Mouse (Mus musculus): Measurements from ENCODE around the gene Upk3b. TPM values are rescaled to one million over a fixed set of nuclear protein-coding genes. Genes with fewer than 3 reads are reported as not detected.

The Upk3b gene
- polyA plus RNA-seq, 1 experiment from 2014 or later: not detected

DNA sequence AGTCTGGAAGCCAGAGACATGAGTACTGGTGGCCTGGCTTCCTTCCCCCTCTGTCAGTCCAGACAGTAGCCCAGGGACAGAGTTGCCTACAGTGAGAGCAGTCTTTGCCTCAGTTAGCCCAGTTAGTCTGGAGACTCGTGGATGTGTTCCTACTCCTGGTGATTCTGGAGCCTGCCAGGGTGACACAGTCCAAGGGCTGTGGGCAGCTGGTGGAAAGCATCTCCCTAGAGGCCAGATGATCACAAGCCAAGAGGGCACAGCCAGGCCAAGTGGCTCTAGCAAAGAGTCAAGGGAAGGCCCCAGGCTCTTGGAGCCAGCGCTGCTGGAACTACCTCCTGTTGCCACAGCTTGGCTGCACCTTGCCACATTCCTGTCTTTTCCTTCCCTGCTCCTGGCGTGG, 12.6 kb upstream of the Upk3b start:
- 88% methylated on average over 3 of the region's 3 CpGs for WGBS
- H3K27me3 ChIP-seq (ENCODE audit: control insufficient read depth, insufficient read depth, low read length): no peaks in the 10 kb centered on the region
- DNase-seq: no peak
- no peak overlapping the region for H3K27ac ChIP-seq (replicated peaks; ENCODE audit: low read depth, low read length)
- peaks cover 62% of the 10 kb centered on the region for H3K36me3 ChIP-seq (ENCODE audit: control insufficient read depth, insufficient read depth, low read length)
- no peaks in the 10 kb centered on the region for H3K9me3 ChIP-seq (ENCODE audit: control insufficient read depth, low read length)
- H3K4me2 ChIP-seq (ENCODE audit: low read length): no peak overlapping the region
- H3K9ac ChIP-seq (replicated peaks; ENCODE audit: low read length): no peak overlapping the region
- H3K4me1 ChIP-seq (ENCODE audit: control insufficient read depth, insufficient read depth, low read length): no peaks in the 10 kb centered on the region
- H3K4me3 ChIP-seq (replicated peaks; ENCODE audit: low read depth, low read length): no peak overlapping the region
- no peak for ATAC-seq (ENCODE audit: low FRiP score, low TSS enrichment)

DNA sequence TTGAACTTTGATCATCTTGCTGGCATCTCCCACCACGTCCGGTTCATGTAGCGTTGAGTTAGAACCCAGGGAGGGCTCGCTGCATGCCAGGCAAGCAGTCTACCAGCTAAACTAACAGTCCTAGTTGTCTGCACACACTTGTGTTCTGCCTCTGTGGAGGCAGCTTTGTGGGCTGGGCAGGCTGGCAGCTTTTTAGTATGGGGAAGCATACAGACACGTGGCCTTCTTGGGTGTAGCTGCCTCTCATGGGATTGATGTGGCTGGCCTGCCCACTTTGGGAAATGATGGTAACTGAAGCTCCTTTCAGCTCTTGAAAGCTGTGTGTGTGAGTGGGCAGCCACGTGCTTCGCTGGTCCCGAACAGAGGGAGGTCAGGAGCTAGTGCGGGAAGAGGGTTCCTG, 11.4 kb upstream of the Upk3b start:
- Histone ChIP-seq H3K4me1 (ENCODE audit: control insufficient read depth, insufficient read depth, low read length) (no peaks in the 10 kb centered on the region), H3K9me3 (ENCODE audit: control insufficient read depth, low read length) (no peaks in the 10 kb centered on the region), H3K4me2 (ENCODE audit: low read length) (no peak overlapping the region), H3K4me3 (replicated peaks; ENCODE audit: low read depth, low read length) (no peak overlapping the region), H3K27me3 (ENCODE audit: control insufficient read depth, insufficient read depth, low read length) (no peaks in the 10 kb centered on the region), H3K36me3 (ENCODE audit: control insufficient read depth, insufficient read depth, low read length) (peaks cover 67% of the 10 kb centered on the region), H3K27ac (replicated peaks; ENCODE audit: low read depth, low read length) (no peak overlapping the region), H3K9ac (replicated peaks; ENCODE audit: low read length) (no peak overlapping the region)
- DNase-seq (no peak), ATAC-seq (ENCODE audit: low FRiP score, low TSS enrichment) (no peak)
- 72% methylated on average over 9 of the region's 9 CpGs for WGBS

DNA sequence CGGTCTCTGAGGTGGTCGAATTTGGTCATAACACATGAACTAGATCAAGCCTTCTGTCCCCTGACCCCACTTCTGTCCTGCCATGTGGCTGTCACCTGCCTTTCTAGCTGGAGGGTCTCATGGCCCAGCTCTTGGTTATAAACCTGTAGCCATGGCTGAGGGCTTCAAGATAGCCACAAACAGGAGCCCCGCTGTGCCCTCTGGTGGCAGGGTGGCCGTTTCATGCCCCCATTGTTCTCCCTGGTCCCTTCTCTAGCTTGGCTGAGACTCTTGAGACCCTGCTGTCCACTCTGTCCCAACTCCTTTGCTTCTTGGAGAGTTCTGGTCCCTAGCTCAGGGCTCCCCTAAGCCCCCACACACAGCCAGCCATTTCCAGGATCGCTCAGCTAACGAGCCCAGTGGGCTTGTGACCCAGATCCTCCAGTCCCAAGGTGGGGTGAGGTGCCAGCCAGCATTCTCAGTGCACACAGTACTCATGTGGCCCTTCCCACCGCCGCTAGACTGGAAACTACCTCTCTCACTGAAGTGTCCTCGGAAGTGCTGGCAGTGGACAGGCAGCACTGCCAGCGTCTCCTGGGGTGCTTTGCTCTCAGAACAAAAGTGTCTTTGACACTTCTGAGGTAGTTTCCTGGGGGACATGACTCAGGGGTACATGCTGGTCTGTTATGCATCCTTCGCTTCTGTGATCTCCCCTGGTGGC, 10.5 kb upstream of the Upk3b start:
- Histone ChIP-seq H3K27ac (replicated peaks; ENCODE audit: low read depth, low read length) (no peak overlapping the region), H3K4me2 (ENCODE audit: low read length) (no peak overlapping the region), H3K9ac (replicated peaks; ENCODE audit: low read length) (no peak overlapping the region), H3K4me1 (ENCODE audit: control insufficient read depth, insufficient read depth, low read length) (no peaks in the 10 kb centered on the region), H3K27me3 (ENCODE audit: control insufficient read depth, insufficient read depth, low read length) (no peaks in the 10 kb centered on the region), H3K4me3 (replicated peaks; ENCODE audit: low read depth, low read length) (no peak overlapping the region), H3K9me3 (ENCODE audit: control insufficient read depth, low read length) (no peaks in the 10 kb centered on the region), H3K36me3 (ENCODE audit: control insufficient read depth, insufficient read depth, low read length) (peaks cover 71% of the 10 kb centered on the region)
- ATAC-seq (ENCODE audit: low FRiP score, low TSS enrichment): no peak
- WGBS: 81% methylated on average over 11 of the region's 11 CpGs
- DNase-seq: no peak

DNA sequence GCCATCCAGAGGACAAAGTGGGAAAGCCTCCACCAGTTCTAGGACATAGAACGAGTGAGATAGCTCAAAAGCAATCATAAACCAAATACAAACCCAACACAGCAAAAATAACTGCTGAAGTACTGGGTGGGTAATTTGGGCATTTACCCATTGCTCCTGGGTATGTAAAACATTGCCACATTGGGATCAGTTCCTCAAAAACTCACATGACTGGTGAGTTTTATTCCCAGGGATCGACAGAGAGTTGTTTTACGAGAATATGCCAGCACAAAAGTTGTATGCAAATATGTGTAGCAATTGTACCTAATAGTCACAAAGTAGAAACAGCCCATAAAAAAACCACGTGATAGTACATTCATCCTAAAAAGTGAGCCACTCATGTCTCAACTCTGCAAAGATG, 3.4 kb upstream of the Upk3b start:
- Histone ChIP-seq H3K4me1 (ENCODE audit: control insufficient read depth, insufficient read depth, low read length) (no peaks in the 10 kb centered on the region), H3K9ac (replicated peaks; ENCODE audit: low read length) (no peak overlapping the region), H3K36me3 (ENCODE audit: control insufficient read depth, insufficient read depth, low read length) (peaks cover 28% of the 10 kb centered on the region), H3K27ac (replicated peaks; ENCODE audit: low read depth, low read length) (no peak overlapping the region), H3K4me3 (replicated peaks; ENCODE audit: low read depth, low read length) (no peak overlapping the region), H3K9me3 (ENCODE audit: control insufficient read depth, low read length) (no peaks in the 10 kb centered on the region), H3K4me2 (ENCODE audit: low read length) (no peak overlapping the region), H3K27me3 (ENCODE audit: control insufficient read depth, insufficient read depth, low read length) (no peaks in the 10 kb centered on the region)
- no peak for ATAC-seq (ENCODE audit: low FRiP score, low TSS enrichment)
- WGBS: 85% methylated on average over 4 of the region's 4 CpGs
- DNase-seq: no peak

DNA sequence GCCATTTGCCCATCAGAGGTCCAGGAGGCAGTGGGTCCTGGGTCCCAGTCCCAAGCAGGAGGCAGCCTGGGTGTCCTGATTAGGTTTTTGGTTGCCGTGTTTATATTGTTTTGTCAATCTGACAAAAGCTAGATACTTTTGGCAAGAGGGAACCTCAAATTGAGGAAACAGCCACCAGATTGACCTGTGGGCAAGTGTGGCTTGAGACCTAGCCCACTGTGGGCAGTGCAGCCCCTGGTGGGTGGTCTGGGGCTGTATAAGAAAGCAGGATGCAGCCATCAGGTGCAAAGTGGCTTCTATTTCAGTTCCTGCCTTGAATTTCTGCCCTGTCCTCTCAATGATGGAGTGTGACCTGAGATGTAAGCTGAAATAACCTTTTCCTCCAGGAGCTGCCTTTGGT, 3.0 kb upstream of the Upk3b start:
- WGBS: 92% methylated on average over 1 of the region's 1 CpGs
- no peaks in the 10 kb centered on the region for H3K9me3 ChIP-seq (ENCODE audit: control insufficient read depth, low read length)
- no peak overlapping the region for H3K4me2 ChIP-seq (ENCODE audit: low read length)
- peaks cover 24% of the 10 kb centered on the region for H3K36me3 ChIP-seq (ENCODE audit: control insufficient read depth, insufficient read depth, low read length)
- H3K4me1 ChIP-seq (ENCODE audit: control insufficient read depth, insufficient read depth, low read length): no peaks in the 10 kb centered on the region
- ATAC-seq (ENCODE audit: low FRiP score, low TSS enrichment): no peak
- H3K4me3 ChIP-seq (replicated peaks; ENCODE audit: low read depth, low read length): no peak overlapping the region
- no peak overlapping the region for H3K9ac ChIP-seq (replicated peaks; ENCODE audit: low read length)
- H3K27ac ChIP-seq (replicated peaks; ENCODE audit: low read depth, low read length): no peak overlapping the region
- no peaks in the 10 kb centered on the region for H3K27me3 ChIP-seq (ENCODE audit: control insufficient read depth, insufficient read depth, low read length)
- DNase-seq: no peak

DNA sequence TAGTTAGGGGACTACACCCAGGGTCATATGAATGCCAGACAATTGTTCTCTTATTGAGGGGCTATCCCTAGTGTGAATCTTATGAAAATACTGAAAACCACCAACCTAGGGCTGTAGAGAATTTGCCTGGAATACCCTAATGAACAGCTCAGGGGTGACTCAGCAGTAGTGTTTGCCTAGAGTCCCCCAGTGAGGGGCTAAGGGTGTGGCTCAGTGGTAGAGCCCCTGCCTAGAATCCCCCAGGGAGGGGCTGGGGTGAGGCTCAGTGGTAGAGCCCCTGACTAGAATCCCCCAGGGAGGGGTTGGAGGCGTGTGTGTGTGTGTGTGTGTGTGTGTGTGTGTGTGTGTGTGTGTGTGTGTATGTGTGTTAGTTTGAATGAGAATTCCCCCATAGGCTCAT, 1.6 kb upstream of the Upk3b start:
- H3K4me3 ChIP-seq (replicated peaks; ENCODE audit: low read depth, low read length): no peak overlapping the region
- peaks cover 10% of the 10 kb centered on the region for H3K36me3 ChIP-seq (ENCODE audit: control insufficient read depth, insufficient read depth, low read length)
- H3K27me3 ChIP-seq (ENCODE audit: control insufficient read depth, insufficient read depth, low read length): no peaks in the 10 kb centered on the region
- H3K9ac ChIP-seq (replicated peaks; ENCODE audit: low read length): no peak overlapping the region
- no peaks in the 10 kb centered on the region for H3K4me1 ChIP-seq (ENCODE audit: control insufficient read depth, insufficient read depth, low read length)
- ATAC-seq (ENCODE audit: low FRiP score, low TSS enrichment): no peak
- no peak overlapping the region for H3K4me2 ChIP-seq (ENCODE audit: low read length)
- H3K27ac ChIP-seq (replicated peaks; ENCODE audit: low read depth, low read length): no peak overlapping the region
- DNase-seq: no peak
- WGBS: 100% methylated on average over 1 of the region's 1 CpGs
- no peaks in the 10 kb centered on the region for H3K9me3 ChIP-seq (ENCODE audit: control insufficient read depth, low read length)

DNA sequence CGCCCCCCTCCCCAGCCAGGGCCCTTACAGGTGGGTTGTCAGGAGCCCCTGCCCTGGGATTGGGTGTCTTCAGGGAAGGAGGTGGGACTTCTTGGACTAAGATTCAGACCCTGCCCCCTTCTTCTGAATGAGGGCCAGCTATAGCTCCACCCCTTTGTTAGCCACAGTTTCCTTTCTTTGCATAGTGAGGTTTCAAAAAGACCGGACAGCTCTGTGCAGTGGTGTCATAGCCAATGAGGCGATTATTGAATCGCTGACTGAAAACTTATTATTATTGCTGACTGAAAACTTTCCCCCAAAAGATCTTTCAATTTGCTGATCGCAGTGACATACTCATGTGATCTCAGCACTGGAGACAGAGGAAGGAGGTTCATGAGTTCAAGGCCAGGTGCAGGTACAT, 1.9 kb downstream of the Upk3b start:
- no peaks in the 10 kb centered on the region for H3K4me1 ChIP-seq (ENCODE audit: control insufficient read depth, insufficient read depth, low read length)
- H3K27me3 ChIP-seq (ENCODE audit: control insufficient read depth, insufficient read depth, low read length): no peaks in the 10 kb centered on the region
- no peak overlapping the region for H3K9ac ChIP-seq (replicated peaks; ENCODE audit: low read length)
- H3K27ac ChIP-seq (replicated peaks; ENCODE audit: low read depth, low read length): no peak overlapping the region
- no peaks in the 10 kb centered on the region for H3K9me3 ChIP-seq (ENCODE audit: control insufficient read depth, low read length)
- H3K36me3 ChIP-seq (ENCODE audit: control insufficient read depth, insufficient read depth, low read length): no peaks in the 10 kb centered on the region
- ATAC-seq (ENCODE audit: low FRiP score, low TSS enrichment): no peak
- DNase-seq: no peak
- no peak overlapping the region for H3K4me3 ChIP-seq (replicated peaks; ENCODE audit: low read depth, low read length)
- H3K4me2 ChIP-seq (ENCODE audit: low read length): no peak overlapping the region
- 42% methylated on average over 5 of the region's 5 CpGs for WGBS

DNA sequence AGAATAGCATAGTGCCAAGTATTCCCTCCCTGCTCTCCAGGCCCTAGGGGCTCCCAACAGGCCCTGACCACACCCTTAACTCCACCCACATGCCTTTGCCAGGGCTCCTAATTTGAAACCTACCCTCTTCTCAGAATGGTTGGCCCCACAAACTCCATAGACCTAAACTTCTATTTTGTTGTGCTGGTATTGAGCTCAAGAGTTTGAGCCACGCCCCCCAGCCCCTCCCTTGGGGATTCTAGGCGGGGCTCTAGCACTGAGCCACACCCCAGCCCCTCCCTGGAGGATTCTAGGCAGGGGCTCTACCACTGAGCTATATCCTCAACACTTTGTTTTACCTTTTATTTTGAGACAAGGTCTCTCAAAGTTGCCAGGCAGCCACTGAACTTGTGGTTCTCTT, 3.0 kb downstream of the Upk3b start:
- Histone ChIP-seq H3K4me1 (ENCODE audit: control insufficient read depth, insufficient read depth, low read length) (no peaks in the 10 kb centered on the region), H3K4me3 (replicated peaks; ENCODE audit: low read depth, low read length) (no peak overlapping the region), H3K27ac (replicated peaks; ENCODE audit: low read depth, low read length) (no peak overlapping the region), H3K9me3 (ENCODE audit: control insufficient read depth, low read length) (no peaks in the 10 kb centered on the region), H3K27me3 (ENCODE audit: control insufficient read depth, insufficient read depth, low read length) (no peaks in the 10 kb centered on the region), H3K9ac (replicated peaks; ENCODE audit: low read length) (no peak overlapping the region), H3K4me2 (ENCODE audit: low read length) (no peak overlapping the region), H3K36me3 (ENCODE audit: control insufficient read depth, insufficient read depth, low read length) (no peaks in the 10 kb centered on the region)
- 44% methylated on average over 2 of the region's 2 CpGs for WGBS
- no peak for DNase-seq
- ATAC-seq (ENCODE audit: low FRiP score, low TSS enrichment): no peak

DNA sequence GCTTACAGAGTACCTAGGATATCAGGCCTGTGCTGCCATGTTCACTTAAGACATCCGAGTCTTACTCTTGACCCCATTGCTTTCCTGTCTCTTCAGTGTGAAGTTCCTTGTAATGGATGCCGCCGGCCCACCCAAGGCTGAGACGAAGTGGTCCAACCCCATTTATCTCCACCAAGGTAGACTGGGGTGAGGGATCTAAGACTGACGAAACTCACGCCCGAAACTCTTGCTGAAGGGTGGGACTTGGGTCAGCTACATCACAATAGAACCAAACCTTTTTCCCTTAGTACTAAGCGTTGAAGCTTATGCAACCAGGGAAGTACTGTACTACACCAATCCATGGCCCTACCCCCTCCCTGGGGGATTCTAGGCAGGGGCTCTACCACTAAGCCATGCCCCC, 3.4 kb downstream of the Upk3b start:
- Histone ChIP-seq H3K27me3 (ENCODE audit: control insufficient read depth, insufficient read depth, low read length) (no peaks in the 10 kb centered on the region), H3K9me3 (ENCODE audit: control insufficient read depth, low read length) (no peaks in the 10 kb centered on the region), H3K4me3 (replicated peaks; ENCODE audit: low read depth, low read length) (no peak overlapping the region), H3K36me3 (ENCODE audit: control insufficient read depth, insufficient read depth, low read length) (no peaks in the 10 kb centered on the region), H3K4me1 (ENCODE audit: control insufficient read depth, insufficient read depth, low read length) (no peaks in the 10 kb centered on the region), H3K27ac (replicated peaks; ENCODE audit: low read depth, low read length) (no peak overlapping the region), H3K4me2 (ENCODE audit: low read length) (no peak overlapping the region), H3K9ac (replicated peaks; ENCODE audit: low read length) (no peak overlapping the region)
- ATAC-seq (ENCODE audit: low FRiP score, low TSS enrichment) (no peak), DNase-seq (no peak)
- 93% methylated on average over 8 of the region's 8 CpGs for whole genome bisulfite sequencing

Data from midbrain, embryonic 14.5 days (tissue).